Mouse (Mus musculus): Measurements from ENCODE around the gene Cyp2a4.
"Not testable (repeated sequence)": the region's sequence is repeated elsewhere in the genome, so short reads cannot be mapped to it uniquely, and the experiment has no call there.

The Cyp2a4 gene

GRCm38 (mm10) chr7:26306926-26307325 lies at the start of gene Cyp2a4:
TSS of gene Cyp2a4 (plus strand) at chr7:26307169.
- CTCF ChIA-PET, result not testable (repeated sequence)

- CTCF ChIA-PET, result not testable (repeated sequence)
These were observed 46.9 kb upstream of the Cyp2a4 start, which contains the start of gene Vmn1r184 for GRCm38 (mm10) chr7:26260034-26260433. TSS of gene Vmn1r184 (plus strand) at chr7:26260334.

- CTCF ChIA-PET, result not testable (repeated sequence)
These were observed 3.4 kb upstream of the Cyp2a4 start for GRCm38 (mm10) chr7:26303429-26304166.

- CTCF ChIA-PET, result not testable (repeated sequence)
These were observed 4.8 kb downstream of the Cyp2a4 start for GRCm38 (mm10) chr7:26311786-26312185.

DNA sequence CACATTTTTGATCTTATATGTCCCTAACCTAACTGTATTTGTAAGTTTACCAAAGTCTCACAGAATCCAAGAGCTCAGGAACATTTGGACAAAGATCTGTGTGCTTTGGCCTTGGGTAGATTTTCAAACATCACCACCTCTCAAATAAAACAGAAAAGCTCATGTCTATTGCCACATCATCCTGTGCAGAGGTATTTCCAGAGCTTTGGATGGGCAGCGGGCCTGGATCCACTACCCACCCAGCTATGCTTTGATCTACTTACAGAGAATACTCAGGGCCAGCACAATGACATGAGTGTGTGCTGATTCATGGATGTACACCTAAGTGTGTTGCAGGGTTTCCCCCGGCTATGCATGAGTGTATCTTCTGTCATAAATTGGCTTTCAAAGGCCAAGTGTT lies 8.2 kb downstream of the Cyp2a4 start:
- CTCF ChIA-PET, result not testable (repeated sequence)

- CTCF ChIA-PET, result not testable (repeated sequence)
These were observed 8.8 kb downstream of the Cyp2a4 start for GRCm38 (mm10) chr7:26315809-26316208.

- CTCF ChIA-PET, result not testable (repeated sequence)
These were observed 13.4 kb downstream of the Cyp2a4 start for GRCm38 (mm10) chr7:26320361-26320760.

GRCm38 (mm10) chr7:26350177-26350576 lies 43.2 kb downstream of the Cyp2a4 start:
- CTCF ChIA-PET, result not testable (repeated sequence)

DNA sequence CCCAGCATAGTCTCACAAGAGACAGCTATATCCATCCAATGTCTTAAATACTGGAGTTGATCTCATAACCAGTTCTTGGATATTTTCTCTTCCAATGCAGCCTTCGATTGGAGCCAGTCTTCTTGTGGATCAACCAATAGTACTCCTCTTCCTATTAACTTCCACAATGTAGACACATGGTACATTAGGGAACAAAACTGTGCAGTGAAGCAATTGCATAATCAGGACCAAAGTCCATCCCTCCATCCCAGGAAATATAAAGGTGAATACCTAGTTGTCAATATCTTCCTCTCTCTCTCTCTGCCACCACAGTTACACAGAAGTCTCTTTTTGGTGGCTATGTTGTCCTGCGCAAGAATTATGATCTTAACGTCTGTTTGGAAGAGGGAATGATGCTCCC lies 45.3 kb downstream of the Cyp2a4 start:
- CTCF ChIA-PET, result not testable (repeated sequence)

DNA sequence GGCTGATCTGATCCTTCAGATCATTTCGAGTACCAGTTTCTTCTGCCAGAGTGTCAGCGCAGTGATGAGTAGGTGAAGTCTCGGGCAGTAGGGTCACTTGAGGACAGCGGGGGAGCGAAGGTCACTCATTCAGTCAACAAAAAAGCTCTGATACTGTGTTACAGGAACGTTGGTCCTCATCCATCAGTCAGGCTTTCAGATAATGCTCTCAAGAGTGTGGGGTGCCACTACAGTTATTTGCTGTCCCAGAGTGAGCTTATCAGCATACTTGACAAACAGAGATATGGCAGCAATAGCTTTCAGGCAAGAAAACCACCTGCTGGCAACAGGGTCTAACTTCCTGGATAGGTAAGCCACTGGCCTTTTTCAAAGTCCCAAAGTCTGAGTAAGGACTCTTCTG lies 49.8 kb downstream of the Cyp2a4 start:
- CTCF ChIA-PET, result not testable (repeated sequence)

All from spleen, embryonic (tissue).